Mouse (Mus musculus) neural tube, embryonic 15.5 days (tissue): ENCODE results near the gene Nell1. TPM values are rescaled to one million over a fixed set of nuclear protein-coding genes. Genes with fewer than 3 reads are reported as not detected.

Source experiments
- ATAC-seq: fragments of 200-750 bp; cut with Nextera tagmentation; 2 replicates; pipeline ENCODE4 v1.8.0; 2017; ENCODE audit warnings: mild to moderate bottlenecking, moderate TSS enrichment, moderate library complexity; ENCODE audit not compliant: low FRiP score
- H3K27ac ChIP-seq: fragments of 300-500 bp; sonication (generic); replicated peaks from 2 replicates; pipeline ENCODE4 v1.5.1; 2015; ENCODE audit warnings: mild to moderate bottlenecking, inconsistent platforms
- H3K27me3 ChIP-seq: fragments of 300-500 bp; sonication (generic); replicated peaks from 2 replicates; pipeline ENCODE4 v1.6.1; 2015; ENCODE audit warnings: inconsistent platforms
- H3K36me3 ChIP-seq: fragments of 300-500 bp; sonication (generic); 2 replicates; pipeline ENCODE4 v1.6.1; 2015; ENCODE audit warnings: inconsistent platforms
- H3K4me1 ChIP-seq: fragments of 300-500 bp; sonication (generic); 2 replicates; pipeline ENCODE4 v1.6.1; 2015; ENCODE audit warnings: inconsistent platforms
- H3K4me2 ChIP-seq: fragments of 300-500 bp; sonication (generic); 2 replicates; pipeline ENCODE4 v1.6.1; 2015; ENCODE audit warnings: inconsistent platforms, mild to moderate bottlenecking, moderate library complexity
- H3K4me3 ChIP-seq: fragments of 300-500 bp; sonication (generic); replicated peaks from 2 replicates; pipeline ENCODE4 v1.5.1; 2015; ENCODE audit warnings: mild to moderate bottlenecking, inconsistent platforms
- H3K9ac ChIP-seq: fragments of 300-500 bp; sonication (generic); replicated peaks from 2 replicates; pipeline ENCODE4 v1.6.1; 2015; ENCODE audit warnings: mild to moderate bottlenecking, inconsistent platforms
- H3K9me3 ChIP-seq: fragments of 300-500 bp; sonication (generic); replicated peaks from 2 replicates; pipeline ENCODE4 v1.6.1; 2016; ENCODE audit warnings: inconsistent platforms
- WGBS: fragments of 180-500 bp; shearing (Covaris S2); methylation state at CpG from one replicate; pipeline ENCODE4 v1.1.7; 2015; ENCODE audit warnings: mixed read lengths; 5-methylcytosine and 5-hydroxymethylcytosine counted together
- polyA plus RNA-seq: library from polyadenylated mRNA; unstranded; fragments of >200 nt; fragmentation: Nextera tagmentation; extraction: Ambion mirVana; gene quantifications from 2 replicates; pipeline ENCODE4 v1.2.1, GENCODE M21; 2015

The Nell1 gene
- polyA plus RNA-seq, 1 experiment from 2014 or later = 46.0 TPM

DNA sequence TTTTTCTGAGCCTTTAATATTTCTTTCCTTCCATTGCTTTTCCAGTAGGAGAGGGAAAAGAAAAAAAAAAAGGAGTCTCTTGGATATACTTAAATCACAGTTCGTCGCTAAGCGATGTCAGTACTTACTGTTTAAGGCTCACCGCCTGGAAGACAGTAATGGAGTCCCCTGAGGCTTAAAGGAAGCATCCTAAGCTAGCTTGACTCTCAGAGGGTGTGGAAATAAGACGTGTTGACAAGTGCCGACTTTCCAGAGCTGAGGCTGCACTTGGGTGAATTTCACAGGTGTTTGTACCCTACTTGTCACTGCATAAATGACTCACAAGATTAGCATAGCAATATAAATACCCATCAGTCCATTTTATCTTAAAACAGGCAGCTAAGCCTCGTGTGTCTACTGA is 599.2 kb downstream of the Nell1 start:
- WGBS = 51% methylated on average over 7 of the region's 7 CpGs
- Histone ChIP-seq H3K9me3 (no peaks in the 10 kb centered on the region), H3K4me1 (no peaks in the 10 kb centered on the region), H3K27ac (no peak overlapping the region), H3K4me3 (no peak overlapping the region), H3K36me3 (no peaks in the 10 kb centered on the region), H3K9ac (no peak overlapping the region), H3K27me3 (no peaks in the 10 kb centered on the region), H3K4me2 (no peak overlapping the region)
- no peak for ATAC-seq

DNA sequence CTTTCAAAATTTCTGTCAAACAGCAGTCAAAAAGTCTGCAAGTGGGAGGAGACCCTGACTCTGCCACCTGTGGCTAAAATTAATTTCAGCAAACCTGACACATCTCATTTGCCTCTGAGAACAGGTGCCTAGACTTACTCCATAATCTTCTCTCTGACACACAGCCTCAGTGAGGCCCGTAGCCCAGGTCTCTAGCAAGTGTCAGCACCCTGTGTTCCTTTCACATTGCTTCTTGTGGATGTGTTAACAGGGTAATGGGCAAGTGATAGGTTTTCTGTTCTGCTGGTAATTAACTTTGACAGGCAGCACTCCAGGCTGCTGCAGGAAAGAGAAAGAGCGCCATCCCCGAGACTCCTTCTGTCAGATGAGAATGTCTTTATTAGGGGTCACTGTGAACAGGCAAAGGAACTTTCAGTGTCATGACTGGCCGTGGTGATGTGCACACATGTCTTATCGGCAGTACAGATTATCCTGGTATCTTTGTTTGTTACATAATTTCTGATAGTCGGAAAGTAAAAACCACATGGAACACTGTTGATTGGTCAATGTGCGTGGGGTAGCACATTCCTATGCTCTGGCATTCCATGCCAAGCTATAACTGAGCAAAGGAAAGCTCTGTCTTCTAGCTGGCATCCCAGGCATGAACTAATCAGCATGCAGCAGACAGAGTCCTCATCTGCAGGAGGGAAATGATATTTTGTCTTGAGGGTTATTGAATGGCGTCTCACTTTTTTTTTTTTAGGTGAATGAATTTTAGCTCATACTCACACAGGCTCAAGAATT is 614.2 kb downstream of the Nell1 start:
- Histone ChIP-seq H3K9ac (no peak overlapping the region), H3K27me3 (no peaks in the 10 kb centered on the region), H3K4me1 (no peaks in the 10 kb centered on the region), H3K27ac (no peak overlapping the region), H3K36me3 (no peaks in the 10 kb centered on the region), H3K9me3 (no peaks in the 10 kb centered on the region), H3K4me3 (no peak overlapping the region), H3K4me2 (no peak overlapping the region)
- WGBS = 75% methylated on average over 8 of the region's 8 CpGs
- no peak for ATAC-seq

DNA sequence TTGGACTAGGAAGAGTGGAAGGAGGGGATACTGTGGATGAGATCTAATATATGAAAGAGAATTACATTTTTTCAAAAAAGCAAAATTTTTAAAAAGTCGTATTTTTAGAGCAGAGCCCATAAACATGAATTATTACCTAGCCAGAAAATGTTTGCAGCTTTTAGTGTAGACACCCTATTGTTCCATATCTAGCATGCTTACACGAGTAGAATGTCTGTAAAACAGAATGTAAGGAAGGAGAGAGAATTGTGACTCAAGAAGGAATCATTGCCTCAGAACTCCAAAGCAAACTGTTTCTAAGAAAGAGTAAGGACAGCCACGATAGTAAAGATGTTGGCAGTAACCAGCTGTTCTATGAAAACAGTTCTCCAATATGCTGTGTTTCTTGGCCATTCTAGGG is 624.2 kb downstream of the Nell1 start, which contains the start of gene 4933405O20Rik:
Gene 4933405O20Rik, plus strand, starts transcription at position 301 of the 400 bp plus-strand sequence.
- Histone ChIP-seq H3K4me2 (no peak within 1 kb of the TSS), H3K9ac (no peak within 1 kb of the TSS), H3K36me3 (no peaks in the 10 kb centered on the region), H3K9me3 (no peaks in the 10 kb centered on the region), H3K4me1 (no peaks in the 10 kb centered on the region), H3K27me3 (no peaks in the 10 kb centered on the region), H3K27ac (no peak within 1 kb of the TSS), H3K4me3 (no peak within 1 kb of the TSS)
- no peak for ATAC-seq
- 81% methylated on average over 3 of the region's 3 CpGs for WGBS

DNA sequence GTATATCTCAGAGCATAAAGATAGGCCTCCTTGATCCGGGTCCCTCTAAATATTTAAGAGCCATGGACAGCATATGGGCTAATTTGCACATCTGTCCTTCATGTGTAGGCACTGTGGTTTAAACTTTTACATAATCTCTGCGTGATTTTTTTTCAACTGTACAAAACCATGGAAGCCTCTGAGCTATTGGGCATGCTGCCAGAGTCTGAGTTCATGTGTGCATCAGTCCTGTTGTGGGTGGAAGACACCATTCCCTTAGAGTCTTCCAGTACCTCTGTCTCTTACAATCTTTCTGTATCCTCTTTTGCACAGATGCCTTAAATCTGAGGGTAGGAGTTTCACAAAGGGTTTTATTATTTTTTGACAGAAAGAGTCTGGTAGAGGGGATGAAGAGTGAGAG is 639.4 kb downstream of the Nell1 start:
- H3K27me3 ChIP-seq = no peaks in the 10 kb centered on the region
- no peak overlapping the region for H3K9ac ChIP-seq
- H3K27ac ChIP-seq = no peak overlapping the region
- 66% methylated on average over 2 of the region's 2 CpGs for WGBS
- H3K36me3 ChIP-seq = no peaks in the 10 kb centered on the region
- no peaks in the 10 kb centered on the region for H3K4me1 ChIP-seq
- H3K9me3 ChIP-seq = no peaks in the 10 kb centered on the region
- H3K4me2 ChIP-seq = no peak overlapping the region
- no peak for ATAC-seq
- no peak overlapping the region for H3K4me3 ChIP-seq

DNA sequence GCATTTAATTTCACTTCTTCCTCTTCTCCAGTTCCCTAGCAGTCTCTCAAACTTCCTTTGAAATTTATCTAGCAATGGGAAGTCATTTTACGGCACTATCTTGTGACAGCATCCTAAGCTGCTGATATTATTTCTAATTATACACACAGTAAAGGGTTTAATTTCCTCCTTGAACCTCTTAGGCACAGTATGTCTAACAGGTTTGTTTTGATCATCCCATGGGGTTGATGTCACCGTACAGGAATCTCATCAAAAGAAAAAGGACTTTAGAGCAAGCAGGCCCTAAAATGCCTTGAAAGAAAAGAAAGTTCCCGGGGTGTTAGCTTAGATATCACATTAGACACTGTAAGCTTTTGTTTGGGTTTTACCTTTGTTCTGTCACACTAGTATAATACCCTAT is 654.5 kb downstream of the Nell1 start:
- Histone ChIP-seq H3K4me2 (no peak overlapping the region), H3K27ac (no peak overlapping the region), H3K4me3 (no peak overlapping the region), H3K4me1 (no peaks in the 10 kb centered on the region), H3K9ac (no peak overlapping the region), H3K27me3 (no peaks in the 10 kb centered on the region), H3K9me3 (no peaks in the 10 kb centered on the region), H3K36me3 (no peaks in the 10 kb centered on the region)
- ATAC-seq = no peak
- WGBS = 62% methylated on average over 3 of the region's 3 CpGs

DNA sequence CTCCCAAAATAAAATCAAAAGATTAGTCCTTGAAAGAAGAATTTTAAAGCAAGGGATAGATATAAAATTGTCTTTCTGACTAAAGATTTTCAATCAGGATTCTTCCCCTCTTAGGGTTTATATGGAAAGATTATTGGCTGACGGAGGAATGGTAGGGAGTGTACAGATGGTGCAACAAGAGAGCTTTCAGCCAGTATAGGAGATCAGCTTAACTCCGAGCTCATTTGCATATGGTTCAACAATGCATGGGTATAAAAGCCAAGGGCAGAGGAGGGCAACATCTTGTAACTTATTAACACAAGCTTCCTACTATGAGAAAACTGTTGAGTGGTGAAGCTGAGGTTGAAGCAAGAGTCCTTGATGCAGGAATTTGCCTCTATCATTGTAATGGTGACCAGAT is 658.5 kb downstream of the Nell1 start:
- H3K9ac ChIP-seq = no peak overlapping the region
- H3K4me3 ChIP-seq = no peak overlapping the region
- no peaks in the 10 kb centered on the region for H3K36me3 ChIP-seq
- H3K4me2 ChIP-seq = no peak overlapping the region
- WGBS = 64% methylated on average over 2 of the region's 2 CpGs
- no peaks in the 10 kb centered on the region for H3K4me1 ChIP-seq
- no peaks in the 10 kb centered on the region for H3K9me3 ChIP-seq
- no peak for ATAC-seq
- H3K27me3 ChIP-seq = no peaks in the 10 kb centered on the region
- no peak overlapping the region for H3K27ac ChIP-seq

DNA sequence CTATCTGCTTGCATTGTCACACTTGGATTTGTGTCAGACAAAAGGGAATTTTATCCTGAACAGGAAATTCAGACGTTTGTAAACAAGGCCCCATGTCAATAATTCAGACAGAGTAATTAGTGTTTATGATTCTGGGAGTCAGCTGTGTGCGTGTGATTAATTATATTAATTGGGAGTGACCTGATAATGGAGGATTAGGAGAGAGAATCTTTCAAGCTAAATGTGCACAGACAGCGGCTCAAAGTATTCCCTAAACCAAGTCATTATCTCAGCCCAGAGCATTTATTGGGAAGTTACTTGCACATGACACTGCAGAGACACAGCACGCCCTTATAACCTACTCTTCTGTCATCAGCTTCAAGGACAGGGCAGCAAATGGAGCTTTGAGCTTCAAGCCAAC is 697.6 kb downstream of the Nell1 start:
- H3K27me3 ChIP-seq = no peaks in the 10 kb centered on the region
- H3K9me3 ChIP-seq = no peaks in the 10 kb centered on the region
- 56% methylated on average over 4 of the region's 4 CpGs for WGBS
- H3K36me3 ChIP-seq = no peaks in the 10 kb centered on the region
- no peak overlapping the region for H3K4me2 ChIP-seq
- ATAC-seq = no peak
- H3K9ac ChIP-seq = no peak overlapping the region
- H3K4me3 ChIP-seq = no peak overlapping the region
- H3K27ac ChIP-seq = no peak overlapping the region
- H3K4me1 ChIP-seq = no peaks in the 10 kb centered on the region

DNA sequence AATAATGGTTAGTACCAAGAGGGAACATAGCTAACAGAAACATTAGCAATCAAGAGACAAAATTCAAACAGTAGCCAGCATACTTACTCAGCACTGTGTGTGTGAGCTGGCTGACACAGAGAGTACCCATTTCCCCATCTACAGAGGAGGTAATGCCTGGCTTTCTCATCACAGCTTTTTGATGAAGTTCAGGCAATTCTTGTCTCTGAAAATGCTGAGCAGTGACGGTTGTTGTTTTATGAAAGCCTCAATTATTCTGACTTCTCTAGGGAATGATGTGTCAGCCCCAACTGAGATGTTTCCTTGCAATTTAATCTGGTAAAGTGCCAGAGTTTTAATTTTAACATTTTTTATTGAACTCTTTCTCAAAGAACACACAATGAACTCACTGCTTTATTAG is 700.8 kb downstream of the Nell1 start:
- ATAC-seq = no peak
- no peak overlapping the region for H3K9ac ChIP-seq
- H3K27me3 ChIP-seq = no peaks in the 10 kb centered on the region
- H3K36me3 ChIP-seq = no peaks in the 10 kb centered on the region
- H3K27ac ChIP-seq = no peak overlapping the region
- H3K4me1 ChIP-seq = no peaks in the 10 kb centered on the region
- H3K9me3 ChIP-seq = no peaks in the 10 kb centered on the region
- H3K4me2 ChIP-seq = no peak overlapping the region
- no peak overlapping the region for H3K4me3 ChIP-seq
- WGBS = 59% methylated on average over 1 of the region's 1 CpGs

DNA sequence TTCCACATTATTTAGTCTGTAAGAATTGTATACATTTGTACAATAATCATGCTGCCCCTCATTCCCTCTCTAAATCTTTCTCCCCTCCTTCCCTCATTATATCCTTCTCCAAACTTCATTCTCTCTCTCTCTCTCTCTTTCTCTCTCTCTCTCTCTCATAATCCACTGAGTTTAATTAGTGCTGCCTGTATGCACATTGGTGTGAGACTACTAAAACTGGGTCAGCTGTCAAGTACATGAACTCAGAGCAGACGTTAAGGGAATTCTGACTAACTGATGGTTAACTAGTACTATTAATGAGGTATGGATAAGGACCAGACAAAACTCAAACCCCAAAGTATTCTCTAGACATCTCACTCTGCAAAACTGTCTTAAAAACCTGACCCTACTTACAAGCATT is 702.8 kb downstream of the Nell1 start:
- ATAC-seq = no peak
- no peaks in the 10 kb centered on the region for H3K36me3 ChIP-seq
- H3K9ac ChIP-seq = no peak overlapping the region
- WGBS = 63% methylated on average over 1 of the region's 1 CpGs
- no peaks in the 10 kb centered on the region for H3K27me3 ChIP-seq
- no peaks in the 10 kb centered on the region for H3K9me3 ChIP-seq
- no peak overlapping the region for H3K4me2 ChIP-seq
- no peak overlapping the region for H3K27ac ChIP-seq
- no peaks in the 10 kb centered on the region for H3K4me1 ChIP-seq
- H3K4me3 ChIP-seq = no peak overlapping the region

DNA sequence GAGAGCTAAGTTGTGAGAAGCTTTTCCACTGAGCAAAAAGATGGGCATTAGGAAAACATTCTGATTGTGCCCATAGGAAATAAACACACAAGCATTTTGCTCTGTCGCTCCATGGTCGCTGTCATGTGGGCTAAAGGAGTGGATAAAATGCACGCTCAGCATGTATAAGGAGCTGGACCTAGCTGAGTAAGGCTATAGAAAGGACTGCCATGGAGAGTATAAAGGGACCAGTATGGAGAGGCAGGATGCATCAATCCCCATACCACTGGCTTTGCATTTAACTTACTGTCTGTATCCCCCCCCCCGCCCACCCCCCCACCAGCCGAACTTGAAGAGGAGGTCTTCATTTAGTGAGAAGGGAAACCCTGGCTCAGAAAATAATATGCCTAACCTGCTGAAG is 711.7 kb downstream of the Nell1 start:
- WGBS = 76% methylated on average over 5 of the region's 5 CpGs
- no peak for ATAC-seq
- H3K4me2 ChIP-seq = no peak overlapping the region
- H3K4me3 ChIP-seq = no peak overlapping the region
- H3K4me1 ChIP-seq = no peaks in the 10 kb centered on the region
- no peaks in the 10 kb centered on the region for H3K9me3 ChIP-seq
- H3K9ac ChIP-seq = no peak overlapping the region
- no peak overlapping the region for H3K27ac ChIP-seq
- H3K27me3 ChIP-seq = no peaks in the 10 kb centered on the region
- no peaks in the 10 kb centered on the region for H3K36me3 ChIP-seq

DNA sequence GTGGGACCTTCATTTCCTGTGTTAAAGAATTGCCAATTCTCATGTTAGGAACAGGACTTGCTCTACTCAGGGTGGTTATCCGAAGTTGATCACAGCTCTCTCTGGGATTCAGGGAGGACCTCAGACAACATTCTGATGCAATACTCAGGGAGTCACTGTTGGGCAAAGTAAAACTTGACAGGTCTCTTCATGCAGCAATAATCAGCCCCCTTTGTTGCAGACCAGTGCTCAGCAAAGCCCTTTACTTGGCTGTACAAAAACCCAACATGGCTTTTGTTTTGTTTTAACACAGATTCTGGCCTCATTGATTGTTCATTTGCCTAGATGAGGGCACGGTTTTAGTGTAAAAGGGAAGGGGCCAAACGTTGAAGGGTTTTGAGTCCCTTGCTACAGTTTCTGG is 750.5 kb downstream of the Nell1 start:
- no peak for ATAC-seq
- no peaks in the 10 kb centered on the region for H3K27me3 ChIP-seq
- H3K4me3 ChIP-seq = no peak overlapping the region
- WGBS = 28% methylated on average over 3 of the region's 3 CpGs
- no peaks in the 10 kb centered on the region for H3K9me3 ChIP-seq
- no peak overlapping the region for H3K27ac ChIP-seq
- H3K4me1 ChIP-seq = no peaks in the 10 kb centered on the region
- H3K4me2 ChIP-seq = no peak overlapping the region
- no peak overlapping the region for H3K9ac ChIP-seq
- no peaks in the 10 kb centered on the region for H3K36me3 ChIP-seq

DNA sequence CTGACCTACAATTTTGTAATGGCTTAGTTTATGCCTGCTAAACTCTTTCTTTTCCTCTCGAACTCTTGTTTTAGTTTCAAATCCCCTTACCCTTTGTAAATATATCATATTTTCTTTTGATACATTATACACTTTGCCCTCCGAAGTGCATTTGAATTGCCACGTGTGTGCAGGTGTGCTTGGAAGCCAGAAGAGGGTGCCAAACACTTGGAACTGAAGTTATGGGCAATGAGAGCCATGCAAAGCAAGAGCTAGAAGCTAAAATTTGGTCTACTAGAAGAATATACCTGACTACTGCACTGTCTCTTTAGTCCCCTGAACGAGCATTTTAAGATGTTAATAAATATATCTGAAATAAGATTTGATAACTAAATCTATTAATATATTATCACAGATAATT is 756.3 kb downstream of the Nell1 start:
- 58% methylated on average over 4 of the region's 4 CpGs for WGBS
- Histone ChIP-seq H3K27ac (no peak overlapping the region), H3K4me3 (no peak overlapping the region), H3K9me3 (no peaks in the 10 kb centered on the region), H3K36me3 (no peaks in the 10 kb centered on the region), H3K9ac (no peak overlapping the region), H3K4me1 (no peaks in the 10 kb centered on the region), H3K27me3 (no peaks in the 10 kb centered on the region), H3K4me2 (no peak overlapping the region)
- ATAC-seq = no peak
